Mouse (Mus musculus) hindbrain, embryonic 16.5 days (tissue): Measurements from ENCODE around the gene Dap. TPM values are rescaled to one million over a fixed set of nuclear protein-coding genes. Genes with fewer than 3 reads are reported as not detected.

Experiments
- ATAC-seq: fragments of 200-750 bp; cut with Nextera tagmentation; 2 replicates; pipeline ENCODE4 v1.8.0; 2017; ENCODE audit warnings: moderate TSS enrichment, moderate library complexity
- H3K27ac ChIP-seq: fragments of 300-500 bp; sonication (generic); 2 replicates; pipeline ENCODE4 v1.5.1; 2014; ENCODE audit warnings: low read depth, mild to moderate bottlenecking, control low read depth, low read length, moderate library complexity
- H3K27me3 ChIP-seq: fragments of 300-500 bp; sonication (generic); replicated peaks from 2 replicates; pipeline ENCODE4 v1.6.1; 2014; ENCODE audit warnings: low read length; ENCODE audit not compliant: control insufficient read depth, insufficient read depth
- H3K36me3 ChIP-seq: fragments of 300-500 bp; sonication (generic); 2 replicates; pipeline ENCODE4 v1.6.1; 2014; ENCODE audit warnings: mild to moderate bottlenecking, low read length, moderate library complexity, mixed read lengths; ENCODE audit not compliant: control insufficient read depth, insufficient read depth
- H3K4me1 ChIP-seq: fragments of 300-500 bp; sonication (generic); 2 replicates; pipeline ENCODE4 v1.6.1; 2014; ENCODE audit warnings: low read depth, low read length; ENCODE audit not compliant: control insufficient read depth, insufficient read depth
- H3K4me2 ChIP-seq: fragments of 300-500 bp; sonication (generic); 2 replicates; pipeline ENCODE4 v1.6.1; 2014; ENCODE audit warnings: mild to moderate bottlenecking, low read length, control low read depth, moderate library complexity
- H3K4me3 ChIP-seq: fragments of 300-500 bp; sonication (generic); 2 replicates; pipeline ENCODE4 v1.5.1; 2014; ENCODE audit warnings: mild to moderate bottlenecking, low read length, control low read depth, moderate library complexity
- H3K9ac ChIP-seq: fragments of 300-500 bp; sonication (generic); 2 replicates; pipeline ENCODE4 v1.6.1; 2014; ENCODE audit warnings: low read depth, mild to moderate bottlenecking, control low read depth, low read length, moderate library complexity
- H3K9me3 ChIP-seq: fragments of 300-500 bp; sonication (generic); 2 replicates; pipeline ENCODE4 v1.6.1; 2014; ENCODE audit warnings: mild to moderate bottlenecking, low read length, moderate library complexity; ENCODE audit not compliant: control insufficient read depth
- WGBS: fragments of 180-500 bp; shearing (Covaris S2); extraction: QIAGEN DNeasy Blood & Tissue Kit; methylation state at CpG from one replicate; pipeline ENCODE4 v1.1.7; 2014; 5-methylcytosine and 5-hydroxymethylcytosine counted together
- polyA plus RNA-seq: library from polyadenylated mRNA; unstranded; fragments of >200 nt; fragmentation: Nextera tagmentation; extraction: Ambion mirVana; gene quantifications from 2 replicates; pipeline ENCODE4 v1.2.1, GENCODE M21; 2015

Dap gene
- polyA plus RNA-seq, 1 experiment from 2014 or later = 20.9 TPM

GRCm38 (mm10) chr15:31245934-31246333 is 21.8 kb downstream of the Dap start:
- Histone ChIP-seq H3K27ac (no peak overlapping the region), H3K9ac (no peak overlapping the region), H3K4me2 (no peak overlapping the region), H3K9me3 (no peaks in the 10 kb centered on the region; the same call in none of the 2 replicates), H3K27me3 (no peaks in the 10 kb centered on the region), H3K36me3 (peaks cover 2% of the 10 kb centered on the region; the same call in 1 of the 2 replicates), H3K4me1 (peaks cover 5% of the 10 kb centered on the region; the same call in 1 of the 2 replicates), H3K4me3 (no peak overlapping the region)
- 70% methylated on average over 9 of the region's 9 CpGs for WGBS
- ATAC-seq = no peak

DNA sequence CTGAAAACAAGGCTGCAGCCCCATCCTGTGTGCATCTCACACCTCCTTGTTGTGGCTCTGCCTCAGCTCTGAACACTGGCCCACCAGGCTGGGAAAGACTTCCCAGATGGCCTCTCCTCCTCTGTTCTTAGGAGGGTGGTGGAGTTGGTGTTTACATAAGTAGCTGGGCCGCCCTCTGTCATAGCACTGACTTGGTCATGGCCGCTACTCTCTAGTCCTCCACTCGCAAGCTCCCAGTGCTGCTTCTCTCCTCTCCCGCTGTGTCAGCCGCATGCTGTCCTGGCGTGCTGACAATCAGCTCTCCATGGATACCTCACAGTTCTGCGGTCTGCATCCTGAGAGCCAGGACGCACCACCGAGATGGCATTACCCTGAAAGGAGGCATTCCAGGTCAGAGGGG is 22.9 kb downstream of the Dap start:
- Histone ChIP-seq H3K4me2 (no peak overlapping the region), H3K4me3 (no peak overlapping the region), H3K27ac (no peak overlapping the region), H3K27me3 (no peaks in the 10 kb centered on the region), H3K9ac (no peak overlapping the region), H3K4me1 (peaks cover 5% of the 10 kb centered on the region; the same call in 1 of the 2 replicates), H3K36me3 (no peaks in the 10 kb centered on the region; the same call in 1 of the 2 replicates), H3K9me3 (no peaks in the 10 kb centered on the region; the same call in 1 of the 2 replicates)
- ATAC-seq = peak; percentile 40
- 42% methylated on average over 9 of the region's 9 CpGs for WGBS

- peaks cover 8% of the 10 kb centered on the region for H3K4me1 ChIP-seq
- no peak for ATAC-seq
- WGBS = 79% methylated on average over 7 of the region's 7 CpGs
- no peak overlapping the region for H3K4me3 ChIP-seq
- H3K27me3 ChIP-seq = no peaks in the 10 kb centered on the region
- H3K27ac ChIP-seq = no peak overlapping the region
- H3K36me3 ChIP-seq = no peaks in the 10 kb centered on the region
- no peak overlapping the region for H3K4me2 ChIP-seq
- no peaks in the 10 kb centered on the region for H3K9me3 ChIP-seq
- no peak overlapping the region for H3K9ac ChIP-seq
These were observed 24.8 kb downstream of the Dap start for GRCm38 (mm10) chr15:31248882-31249281.

- no peaks in the 10 kb centered on the region for H3K9me3 ChIP-seq
- ATAC-seq = no peak
- H3K9ac ChIP-seq = no peak overlapping the region
- H3K27ac ChIP-seq = no peak overlapping the region
- H3K27me3 ChIP-seq = no peaks in the 10 kb centered on the region
- no peak overlapping the region for H3K4me3 ChIP-seq
- 58% methylated on average over 2 of the region's 2 CpGs for WGBS
- H3K36me3 ChIP-seq = no peaks in the 10 kb centered on the region
- peaks cover 8% of the 10 kb centered on the region for H3K4me1 ChIP-seq
- no peak overlapping the region for H3K4me2 ChIP-seq
These were observed 25.9 kb downstream of the Dap start for GRCm38 (mm10) chr15:31250027-31250426.

- H3K9ac ChIP-seq = no peak overlapping the region
- no peak overlapping the region for H3K4me3 ChIP-seq
- no peaks in the 10 kb centered on the region for H3K9me3 ChIP-seq
- no peaks in the 10 kb centered on the region for H3K27me3 ChIP-seq
- WGBS = 36% methylated on average over 3 of the region's 3 CpGs
- no peak overlapping the region for H3K4me2 ChIP-seq
- peaks cover 8% of the 10 kb centered on the region for H3K4me1 ChIP-seq
- H3K27ac ChIP-seq = no peak overlapping the region
- ATAC-seq = no peak
- no peaks in the 10 kb centered on the region for H3K36me3 ChIP-seq
These were observed 26.6 kb downstream of the Dap start for GRCm38 (mm10) chr15:31250676-31251075.

- no peak overlapping the region for H3K4me3 ChIP-seq
- H3K4me2 ChIP-seq = no peak overlapping the region
- WGBS = 89% methylated on average over 6 of the region's 6 CpGs
- H3K4me1 ChIP-seq = peaks cover 8% of the 10 kb centered on the region
- H3K27ac ChIP-seq = no peak overlapping the region
- no peak overlapping the region for H3K9ac ChIP-seq
- ATAC-seq = no peak
- H3K27me3 ChIP-seq = no peaks in the 10 kb centered on the region
- H3K9me3 ChIP-seq = no peaks in the 10 kb centered on the region
- H3K36me3 ChIP-seq = no peaks in the 10 kb centered on the region
These were observed 27.1 kb downstream of the Dap start for GRCm38 (mm10) chr15:31251189-31251588.

DNA sequence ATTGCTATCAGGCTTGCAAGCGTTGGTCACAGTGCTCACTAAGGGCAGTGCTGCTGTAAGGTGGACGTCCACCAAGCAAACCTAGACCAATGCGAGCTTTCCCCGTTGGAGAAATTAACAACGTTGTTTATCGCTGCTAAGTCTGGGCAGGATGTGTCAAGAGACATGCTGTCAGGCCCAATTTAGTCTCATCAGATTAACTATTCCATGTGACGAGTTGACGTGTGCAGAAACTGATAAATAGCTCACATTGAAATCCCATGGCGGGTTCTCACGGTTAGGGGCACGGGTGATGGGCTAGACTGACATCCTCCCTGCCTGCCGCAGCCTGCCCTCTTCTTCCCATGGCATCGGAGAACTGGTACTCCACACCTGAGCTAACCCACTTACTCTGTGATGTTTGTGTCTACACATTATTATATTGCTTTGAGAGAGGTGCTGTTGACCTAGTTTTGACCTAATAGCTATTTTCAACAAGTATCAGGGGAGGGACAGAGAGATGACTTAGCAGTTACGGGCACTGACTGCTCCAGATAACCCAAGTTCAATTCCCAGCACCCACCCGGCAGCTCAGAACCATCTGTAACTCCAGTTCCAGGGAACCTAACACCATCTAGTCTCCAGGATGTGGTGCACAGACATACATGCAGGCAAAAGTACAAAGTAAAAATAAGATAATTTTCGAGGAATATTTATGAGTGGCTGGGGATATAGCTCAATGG is 28.6 kb downstream of the Dap start:
- H3K36me3 ChIP-seq = no peaks in the 10 kb centered on the region
- 67% methylated on average over 16 of the region's 16 CpGs for WGBS
- no peak for ATAC-seq

GRCm38 (mm10) chr15:31253380-31253779 is 29.3 kb downstream of the Dap start:
- Histone ChIP-seq H3K4me3 (no peak overlapping the region), H3K9ac (no peak overlapping the region), H3K9me3 (no peaks in the 10 kb centered on the region), H3K27ac (no peak overlapping the region), H3K4me1 (peaks cover 6% of the 10 kb centered on the region), H3K4me2 (no peak overlapping the region), H3K27me3 (no peaks in the 10 kb centered on the region), H3K36me3 (no peaks in the 10 kb centered on the region)
- ATAC-seq = no peak; the same call in 1 of the 2 replicates
- 71% methylated on average over 8 of the region's 8 CpGs for WGBS

More for the DNA sequence above, 28.6 kb downstream of the Dap start:
- Histone ChIP-seq H3K27me3 (no peaks in the 10 kb centered on the region), H3K9me3 (no peaks in the 10 kb centered on the region), H3K27ac (no peak overlapping the region), H3K9ac (no peak overlapping the region), H3K4me1 (peaks cover 6% of the 10 kb centered on the region), H3K4me3 (no peak overlapping the region), H3K4me2 (no peak overlapping the region)

GRCm38 (mm10) chr15:31253963-31254362 is 29.8 kb downstream of the Dap start:
- Histone ChIP-seq H3K27me3 (no peaks in the 10 kb centered on the region), H3K4me3 (no peak overlapping the region), H3K4me2 (no peak overlapping the region), H3K27ac (no peak overlapping the region), H3K9ac (no peak overlapping the region), H3K4me1 (peaks cover 6% of the 10 kb centered on the region), H3K9me3 (no peaks in the 10 kb centered on the region), H3K36me3 (no peaks in the 10 kb centered on the region)
- 84% methylated on average over 4 of the region's 4 CpGs for WGBS
- no peak for ATAC-seq
